Mouse (Mus musculus): ENCODE results near the gene Per1. TPM values are rescaled to one million over a fixed set of nuclear protein-coding genes. Genes with fewer than 3 reads are reported as not detected.
A peak's percentile ranks its signal among the peaks of the same experiment; 100 is the strongest.

Gene Per1
- polyA plus RNA-seq, 1 experiment: 42.3 TPM

- peaks cover 30% of the 10 kb centered on the region for H3K27me3 ChIP-seq (replicated peaks)
- H3K4me1 ChIP-seq: peaks cover 48% of the 10 kb centered on the region
- H3K9me3 ChIP-seq: no peaks in the 10 kb centered on the region
These were observed 29.5 kb downstream of the Per1 start for GRCm38 (mm10) chr11:69124498-69124847.

GRCm38 (mm10) chr11:69125041-69125851 lies 30.2 kb downstream of the Per1 start:
- TF ChIP-seq GATA1 (IDR thresholded peaks at IDR 0.05; ENCODE audit: borderline replicate concordance, low read length) (no peak), FLI1 (IDR thresholded peaks at IDR 0.05; ENCODE audit: low read length) (no peak)

More at GRCm38 (mm10) chr11:69124498-69124847, 29.5 kb downstream of the Per1 start:
- peak overlapping the region; percentile 99 for H3K4me3 ChIP-seq (replicated peaks)
- no peaks in the 10 kb centered on the region for H3K36me3 ChIP-seq (replicated peaks; ENCODE audit: low read length)
- no peak for TF ChIP-seq GATA1 (IDR thresholded peaks at IDR 0.05; ENCODE audit: borderline replicate concordance, low read length)
- no peak for TF ChIP-seq FLI1 (IDR thresholded peaks at IDR 0.05; ENCODE audit: low read length)

GRCm38 (mm10) chr11:69125852-69125918 lies 30.7 kb downstream of the Per1 start, which contains the start of gene Aloxe3:
Gene Aloxe3, plus strand, starts transcription at chr11:69125896.
- no peaks in the 10 kb centered on the region for H3K9me3 ChIP-seq
- no peaks in the 10 kb centered on the region for H3K36me3 ChIP-seq (replicated peaks; ENCODE audit: low read length)
- H3K27me3 ChIP-seq (replicated peaks): peaks cover 34% of the 10 kb centered on the region
- H3K4me3 ChIP-seq (replicated peaks): peak within 1 kb of the TSS; percentile 95
- peaks cover 36% of the 10 kb centered on the region for H3K4me1 ChIP-seq
- TF ChIP-seq FLI1 (IDR thresholded peaks at IDR 0.05; ENCODE audit: low read length) (no peak), GATA1 (IDR thresholded peaks at IDR 0.05; ENCODE audit: borderline replicate concordance, low read length) (no peak)

More at GRCm38 (mm10) chr11:69125041-69125851, 30.2 kb downstream of the Per1 start:
- Histone ChIP-seq H3K4me3 (replicated peaks) (peak overlapping the region; percentile 95), H3K4me1 (peaks cover 40% of the 10 kb centered on the region), H3K9me3 (no peaks in the 10 kb centered on the region), H3K27me3 (replicated peaks) (peaks cover 35% of the 10 kb centered on the region), H3K36me3 (replicated peaks; ENCODE audit: low read length) (no peaks in the 10 kb centered on the region)

- TF ChIP-seq GATA1 (IDR thresholded peaks at IDR 0.05; ENCODE audit: borderline replicate concordance, low read length) (no peak), FLI1 (IDR thresholded peaks at IDR 0.05; ENCODE audit: low read length) (no peak)
- H3K27me3 ChIP-seq (replicated peaks): peaks cover 37% of the 10 kb centered on the region
- peaks cover 31% of the 10 kb centered on the region for H3K4me1 ChIP-seq
- H3K36me3 ChIP-seq (replicated peaks; ENCODE audit: low read length): no peaks in the 10 kb centered on the region
- peak overlapping the region; percentile 95 for H3K4me3 ChIP-seq (replicated peaks)
- no peaks in the 10 kb centered on the region for H3K9me3 ChIP-seq
These were observed 31.1 kb downstream of the Per1 start for GRCm38 (mm10) chr11:69125919-69126705.

GRCm38 (mm10) chr11:69126706-69127095 lies 31.7 kb downstream of the Per1 start:
- no peaks in the 10 kb centered on the region for H3K36me3 ChIP-seq (replicated peaks; ENCODE audit: low read length)
- peaks cover 25% of the 10 kb centered on the region for H3K4me1 ChIP-seq
- peaks cover 42% of the 10 kb centered on the region for H3K27me3 ChIP-seq (replicated peaks)
- no peak for TF ChIP-seq FLI1 (IDR thresholded peaks at IDR 0.05; ENCODE audit: low read length)
- no peak for TF ChIP-seq GATA1 (IDR thresholded peaks at IDR 0.05; ENCODE audit: borderline replicate concordance, low read length)
- H3K9me3 ChIP-seq: no peaks in the 10 kb centered on the region
- H3K4me3 ChIP-seq (replicated peaks): peak overlapping the region; percentile 95

GRCm38 (mm10) chr11:69128426-69129122 lies 33.6 kb downstream of the Per1 start:
- Histone ChIP-seq H3K27me3 (replicated peaks) (peaks cover 61% of the 10 kb centered on the region), H3K4me1 (peaks cover 23% of the 10 kb centered on the region), H3K9me3 (no peaks in the 10 kb centered on the region), H3K4me3 (replicated peaks) (no peak overlapping the region), H3K36me3 (replicated peaks; ENCODE audit: low read length) (no peaks in the 10 kb centered on the region)
- TF ChIP-seq GATA1 (IDR thresholded peaks at IDR 0.05; ENCODE audit: borderline replicate concordance, low read length) (no peak), FLI1 (IDR thresholded peaks at IDR 0.05; ENCODE audit: low read length) (no peak)

GRCm38 (mm10) chr11:69133566-69133922 lies 38.5 kb downstream of the Per1 start:
- Histone ChIP-seq H3K36me3 (replicated peaks; ENCODE audit: low read length) (no peaks in the 10 kb centered on the region), H3K4me1 (peaks cover 11% of the 10 kb centered on the region), H3K27me3 (replicated peaks) (peaks cover 65% of the 10 kb centered on the region), H3K9me3 (no peaks in the 10 kb centered on the region), H3K4me3 (replicated peaks) (no peak overlapping the region)
- TF ChIP-seq FLI1 (IDR thresholded peaks at IDR 0.05; ENCODE audit: low read length) (no peak), GATA1 (IDR thresholded peaks at IDR 0.05; ENCODE audit: borderline replicate concordance, low read length) (no peak)

- no peaks in the 10 kb centered on the region for H3K9me3 ChIP-seq
- peak overlapping the region; percentile 81 for H3K4me3 ChIP-seq (replicated peaks)
- no peaks in the 10 kb centered on the region for H3K36me3 ChIP-seq (replicated peaks; ENCODE audit: low read length)
- peaks cover 65% of the 10 kb centered on the region for H3K27me3 ChIP-seq (replicated peaks)
- peaks cover 11% of the 10 kb centered on the region for H3K4me1 ChIP-seq
- TF ChIP-seq GATA1 (IDR thresholded peaks at IDR 0.05; ENCODE audit: borderline replicate concordance, low read length) (no peak), FLI1 (IDR thresholded peaks at IDR 0.05; ENCODE audit: low read length) (no peak)
These were observed 39.1 kb downstream of the Per1 start for GRCm38 (mm10) chr11:69133923-69134621.

GRCm38 (mm10) chr11:69134622-69134968 lies 39.6 kb downstream of the Per1 start:
- Histone ChIP-seq H3K4me3 (replicated peaks) (peak overlapping the region; percentile 81), H3K4me1 (peaks cover 11% of the 10 kb centered on the region), H3K9me3 (no peaks in the 10 kb centered on the region), H3K27me3 (replicated peaks) (peaks cover 64% of the 10 kb centered on the region), H3K36me3 (replicated peaks; ENCODE audit: low read length) (no peaks in the 10 kb centered on the region)
- TF ChIP-seq GATA1 (IDR thresholded peaks at IDR 0.05; ENCODE audit: borderline replicate concordance, low read length): no peak
